Mouse (Mus musculus) megakaryocyte, embryonic 14.5 days (primary cell): ENCODE measurements around the gene Maml3. TPM values are rescaled to one million over a fixed set of nuclear protein-coding genes. Genes with fewer than 3 reads are reported as not detected.

Source experiments
- H3K27me3 ChIP-seq: replicated peaks from 2 replicates; pipeline ENCODE3; 2012; ENCODE audit warnings: inconsistent platforms
- H3K36me3 ChIP-seq: replicated peaks from 2 replicates; pipeline ENCODE3; 2012; ENCODE audit warnings: low read length, inconsistent platforms, mixed read lengths
- H3K4me1 ChIP-seq: 2 replicates; pipeline ENCODE4 v1.6.1; 2012; ENCODE audit warnings: inconsistent platforms
- H3K4me3 ChIP-seq: replicated peaks from 2 replicates; pipeline ENCODE3; 2012; ENCODE audit warnings: moderate library complexity, mild to moderate bottlenecking, inconsistent platforms
- H3K9me3 ChIP-seq: 2 replicates; pipeline ENCODE4 v1.6.1; 2012; ENCODE audit warnings: inconsistent platforms
- FLI1 ChIP-seq: IDR thresholded peaks from 2 replicates; pipeline ENCODE4 v1.6.1; 2012; ENCODE audit warnings: low read length, inconsistent platforms, mixed read lengths
- GATA1 ChIP-seq: IDR thresholded peaks from 3 replicates; pipeline ENCODE4 v1.6.1; 2012; ENCODE audit warnings: mixed read lengths, low read length, inconsistent platforms, borderline replicate concordance
- polyA plus RNA-seq: library from polyadenylated mRNA; stranded (reverse); fragments of >175 nt; gene quantifications from 2 replicates; pipeline ENCODE4 v1.2.3, GENCODE M21; 2012; ENCODE audit warnings: low replicate concordance; ENCODE audit not compliant: insufficient read depth

Maml3 gene
- polyA plus RNA-seq, 1 experiment, result 2.4 TPM

DNA sequence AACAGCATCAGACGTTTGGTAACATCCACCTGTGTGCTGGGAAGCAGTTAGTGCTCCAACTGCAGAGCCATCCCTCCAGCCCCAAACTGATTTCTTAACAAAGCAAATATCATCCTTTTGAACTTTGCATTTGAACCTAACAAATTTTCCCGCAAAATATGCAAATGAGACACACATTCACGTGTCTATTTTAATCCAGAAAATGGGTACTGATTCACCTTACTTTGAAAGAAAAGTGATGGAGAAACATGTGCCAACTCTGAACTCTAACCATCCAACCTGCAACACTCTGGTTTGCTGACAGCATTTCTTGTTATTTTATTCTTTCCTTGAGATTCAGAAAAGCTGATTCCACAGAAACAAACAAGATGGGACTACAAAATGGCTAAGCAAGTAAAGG lies 36.0 kb downstream of the Maml3 start:
- Histone ChIP-seq H3K27me3 (peaks cover 16% of the 10 kb centered on the region), H3K36me3 (no peaks in the 10 kb centered on the region), H3K9me3 (no peaks in the 10 kb centered on the region), H3K4me3 (peak overlapping the region; percentile 91), H3K4me1 (peaks cover 36% of the 10 kb centered on the region)
- no peak for TF ChIP-seq FLI1
- TF ChIP-seq GATA1, result no peak

DNA sequence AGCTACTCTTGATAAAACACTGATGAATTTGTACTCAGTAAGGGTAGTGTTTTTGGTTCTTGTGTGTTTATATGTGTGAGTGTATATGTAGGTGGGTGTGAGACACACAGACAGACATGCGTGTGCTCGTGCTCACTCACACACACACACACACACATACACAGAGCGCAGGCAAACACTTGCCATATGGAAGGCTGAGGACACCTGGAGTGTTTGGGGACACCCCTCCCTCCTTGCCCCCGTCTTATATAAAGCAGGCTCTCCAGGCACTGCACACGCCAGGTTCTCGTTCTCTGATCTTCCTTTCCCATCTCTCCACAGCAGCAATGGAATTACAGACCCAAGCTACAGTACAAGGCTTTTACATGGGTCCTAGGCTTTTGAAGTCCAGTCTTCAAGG lies 37.7 kb downstream of the Maml3 start:
- peaks cover 15% of the 10 kb centered on the region for H3K27me3 ChIP-seq
- TF ChIP-seq GATA1 (no peak), FLI1 (no peak)
- H3K4me1 ChIP-seq, result peaks cover 36% of the 10 kb centered on the region
- H3K4me3 ChIP-seq, result no peak overlapping the region
- no peaks in the 10 kb centered on the region for H3K9me3 ChIP-seq
- H3K36me3 ChIP-seq, result no peaks in the 10 kb centered on the region

DNA sequence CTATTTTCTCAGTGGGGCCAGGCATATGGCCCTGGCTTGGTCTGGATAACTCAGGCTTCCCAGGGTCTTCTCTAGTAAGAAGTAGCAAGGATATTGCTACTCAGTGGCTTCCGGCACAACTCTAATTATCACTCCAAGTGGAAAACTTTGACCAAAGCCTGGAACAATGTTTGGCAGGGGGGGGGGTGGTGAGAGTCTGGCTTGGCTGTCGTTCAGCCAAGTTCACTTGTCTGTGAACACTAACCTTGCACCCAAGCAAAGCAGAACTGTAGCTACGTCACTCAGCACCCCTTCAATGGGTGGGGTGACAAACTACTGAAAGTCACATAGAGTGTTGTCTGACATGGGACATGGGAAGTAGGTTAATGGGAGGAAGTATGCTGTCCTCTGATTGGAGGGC lies 38.7 kb downstream of the Maml3 start:
- no peak overlapping the region for H3K4me3 ChIP-seq
- peaks cover 14% of the 10 kb centered on the region for H3K27me3 ChIP-seq
- peaks cover 42% of the 10 kb centered on the region for H3K4me1 ChIP-seq
- no peaks in the 10 kb centered on the region for H3K9me3 ChIP-seq
- H3K36me3 ChIP-seq, result no peaks in the 10 kb centered on the region
- no peak for TF ChIP-seq FLI1

GRCm38 (mm10) chr3:52063261-52063655 lies 41.6 kb downstream of the Maml3 start:
- H3K36me3 ChIP-seq, result no peaks in the 10 kb centered on the region
- H3K4me1 ChIP-seq, result peaks cover 29% of the 10 kb centered on the region
- peaks cover 8% of the 10 kb centered on the region for H3K27me3 ChIP-seq
- no peak overlapping the region for H3K4me3 ChIP-seq
- H3K9me3 ChIP-seq, result 0 out of 2 replicates have a peak, but pooled peaks cover 6% of the 10 kb centered on the region
- no peak for TF ChIP-seq GATA1
- TF ChIP-seq FLI1, result no peak

GRCm38 (mm10) chr3:52062389-52063260 lies 42.3 kb downstream of the Maml3 start:
- H3K36me3 ChIP-seq, result no peaks in the 10 kb centered on the region
- H3K9me3 ChIP-seq, result 0 out of 2 replicates have a peak, but pooled peaks cover 6% of the 10 kb centered on the region
- TF ChIP-seq GATA1 (no peak), FLI1 (no peak)

GRCm38 (mm10) chr3:52061472-52062388 lies 43.1 kb downstream of the Maml3 start:
- H3K27me3 ChIP-seq, result peaks cover 3% of the 10 kb centered on the region
- no peaks in the 10 kb centered on the region for H3K36me3 ChIP-seq
- TF ChIP-seq FLI1, result no peak
- H3K4me1 ChIP-seq, result peaks cover 35% of the 10 kb centered on the region
- H3K9me3 ChIP-seq, result 0 out of 2 replicates have a peak, but pooled peaks cover 6% of the 10 kb centered on the region
- H3K4me3 ChIP-seq, result peak overlapping the region; percentile 21

More at GRCm38 (mm10) chr3:52062389-52063260, 42.3 kb downstream of the Maml3 start:
- H3K27me3 ChIP-seq, result peaks cover 6% of the 10 kb centered on the region
- peaks cover 32% of the 10 kb centered on the region for H3K4me1 ChIP-seq
- no peak overlapping the region for H3K4me3 ChIP-seq

DNA sequence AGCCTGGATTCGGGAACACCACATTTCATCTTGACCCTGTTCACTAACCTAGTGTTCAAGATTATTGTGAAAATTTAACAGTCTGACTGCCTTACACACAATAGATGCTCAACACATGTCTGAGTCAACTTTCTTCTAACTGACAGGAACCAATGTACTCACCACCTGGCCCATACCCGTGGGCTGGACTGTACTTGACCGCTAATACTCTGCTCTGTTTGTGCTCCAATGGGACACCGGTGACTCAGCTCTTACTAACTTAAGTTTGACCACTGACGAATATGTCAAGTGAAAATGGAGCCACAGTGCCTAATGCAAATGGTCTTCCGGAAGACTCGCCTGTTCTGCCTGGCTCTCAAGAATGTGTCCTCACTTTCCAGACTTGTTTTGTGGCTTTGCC lies 44.0 kb downstream of the Maml3 start:
- H3K9me3 ChIP-seq, result 0 out of 2 replicates have a peak, but pooled peaks cover 6% of the 10 kb centered on the region
- TF ChIP-seq GATA1 (no peak), FLI1 (no peak)
- H3K27me3 ChIP-seq, result no peaks in the 10 kb centered on the region
- H3K36me3 ChIP-seq, result no peaks in the 10 kb centered on the region
- H3K4me3 ChIP-seq, result no peak overlapping the region
- peaks cover 36% of the 10 kb centered on the region for H3K4me1 ChIP-seq

- Histone ChIP-seq H3K27me3 (no peaks in the 10 kb centered on the region), H3K9me3 (peaks cover 23% of the 10 kb centered on the region), H3K4me3 (no peak overlapping the region), H3K4me1 (peaks cover 55% of the 10 kb centered on the region), H3K36me3 (peaks cover 21% of the 10 kb centered on the region)
- TF ChIP-seq FLI1 (no peak), GATA1 (no peak)
Observed at GRCm38 (mm10) chr3:52051801-52052200, 53.1 kb downstream of the Maml3 start.

GRCm38 (mm10) chr3:52048082-52048481 lies 56.8 kb downstream of the Maml3 start:
- H3K4me1 ChIP-seq, result peaks cover 78% of the 10 kb centered on the region
- H3K9me3 ChIP-seq, result peaks cover 23% of the 10 kb centered on the region
- H3K27me3 ChIP-seq, result no peaks in the 10 kb centered on the region
- peaks cover 21% of the 10 kb centered on the region for H3K36me3 ChIP-seq
- TF ChIP-seq GATA1, result no peak
- no peak for TF ChIP-seq FLI1
- H3K4me3 ChIP-seq, result no peak overlapping the region
